Mouse (Mus musculus): ENCODE data around the gene Echs1.
A peak's percentile ranks its signal among the peaks of the same experiment; 100 is the strongest.

The Echs1 gene

DNA sequence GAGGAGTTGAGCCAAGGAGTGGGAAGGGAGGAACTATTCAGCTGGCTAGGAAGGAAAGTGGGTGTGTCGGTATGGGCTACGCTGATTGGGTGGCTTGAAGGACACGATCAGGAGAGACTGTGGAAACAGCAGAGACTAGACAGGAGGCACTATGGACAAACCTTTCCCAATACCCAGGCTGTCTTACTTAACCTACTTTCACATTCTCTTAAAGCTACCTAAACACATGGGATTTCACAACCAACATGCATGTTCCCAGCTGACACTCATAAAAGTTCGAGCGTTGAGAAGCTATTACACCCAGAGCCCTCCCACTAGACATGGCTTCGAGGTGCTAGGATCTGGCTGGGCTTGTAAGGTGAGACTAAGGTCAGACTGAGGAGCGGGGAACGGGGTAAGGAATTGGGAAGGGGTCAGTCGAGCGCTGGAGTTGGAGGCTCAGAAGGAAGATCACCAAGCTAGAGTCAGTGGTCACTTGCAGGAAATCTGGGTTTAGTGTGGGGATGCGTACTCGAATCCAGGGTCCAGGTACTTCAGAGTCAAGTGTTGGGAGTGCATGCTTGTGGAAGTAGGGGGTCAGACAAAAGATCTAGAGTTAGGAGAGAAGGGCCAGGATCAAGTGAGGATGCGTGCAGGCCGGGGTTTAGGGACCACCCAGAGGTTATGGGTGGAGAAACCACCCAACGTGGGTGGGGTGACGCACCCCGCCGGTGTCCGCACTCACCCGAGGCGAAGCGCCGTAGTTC, 520 bp downstream of the Echs1 start, which contains the start of gene Paox:
Gene Paox (plus strand): TSS at position 217 of the 746 bp plus-strand sequence.
- peak; percentile 2 for DNase-seq (ENCODE audit: low spot score)

GRCm38 (mm10) chr7:140111943-140112342, 4.3 kb downstream of the Echs1 start:
- DNase-seq (ENCODE audit: low spot score): no peak

GRCm38 (mm10) chr7:140104009-140104408, 12.3 kb downstream of the Echs1 start:
- DNase-seq (ENCODE audit: low spot score): no peak

- DNase-seq (ENCODE audit: low spot score): peak; percentile 50
These were observed 14.0 kb downstream of the Echs1 start, which contains the start of gene Fuom for GRCm38 (mm10) chr7:140101993-140102860. Gene Fuom (minus strand): TSS chr7:140102441.

DNA sequence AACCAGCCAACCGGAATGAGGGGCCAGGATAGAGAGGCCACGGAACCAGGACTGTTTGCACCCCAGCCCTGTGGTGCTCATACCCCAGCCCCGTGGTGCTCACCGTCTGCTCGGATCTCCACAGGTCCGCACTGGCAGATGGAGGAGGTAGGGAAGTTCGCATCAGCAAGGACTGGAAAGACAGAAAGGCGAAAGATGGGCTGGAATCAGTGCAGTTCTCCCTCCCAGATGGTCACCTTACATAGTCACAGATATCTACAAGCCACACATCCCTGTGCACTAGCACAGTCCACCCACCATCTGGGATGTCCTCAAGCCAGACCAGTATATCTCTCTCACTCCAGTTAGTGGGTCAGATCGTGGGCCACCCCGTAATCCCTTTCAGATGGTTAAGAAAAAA, 14.8 kb downstream of the Echs1 start:
- DNase-seq (ENCODE audit: low spot score): no peak

GRCm38 (mm10) chr7:140098466-140098865, 17.8 kb downstream of the Echs1 start:
- DNase-seq (ENCODE audit: low spot score): no peak

DNA sequence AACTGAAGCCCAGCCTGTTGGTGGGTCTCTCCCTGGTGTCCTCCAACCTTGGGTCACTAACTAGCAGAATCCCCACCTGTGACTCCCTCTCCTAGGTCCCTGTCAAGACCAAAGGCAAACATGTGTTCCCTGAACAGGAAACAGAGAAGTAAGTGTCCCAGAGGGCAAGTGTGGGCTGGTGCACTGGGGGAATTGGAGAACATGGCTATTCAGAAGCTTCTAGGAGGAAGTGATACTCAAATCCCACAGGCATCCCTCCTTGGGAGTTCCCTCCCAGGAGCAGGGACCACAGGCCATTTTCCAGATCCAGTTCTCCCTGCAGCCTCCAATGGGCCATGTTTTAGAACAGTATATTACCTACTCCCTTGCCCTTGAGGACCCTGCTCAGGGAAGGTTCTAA, 20.2 kb downstream of the Echs1 start:
- DNase-seq (ENCODE audit: low spot score): no peak

GRCm38 (mm10) chr7:140095556-140095955, 20.7 kb downstream of the Echs1 start:
- no peak for DNase-seq (ENCODE audit: low spot score)

GRCm38 (mm10) chr7:140094954-140095353, 21.3 kb downstream of the Echs1 start:
- no peak for DNase-seq (ENCODE audit: low spot score)

DNA sequence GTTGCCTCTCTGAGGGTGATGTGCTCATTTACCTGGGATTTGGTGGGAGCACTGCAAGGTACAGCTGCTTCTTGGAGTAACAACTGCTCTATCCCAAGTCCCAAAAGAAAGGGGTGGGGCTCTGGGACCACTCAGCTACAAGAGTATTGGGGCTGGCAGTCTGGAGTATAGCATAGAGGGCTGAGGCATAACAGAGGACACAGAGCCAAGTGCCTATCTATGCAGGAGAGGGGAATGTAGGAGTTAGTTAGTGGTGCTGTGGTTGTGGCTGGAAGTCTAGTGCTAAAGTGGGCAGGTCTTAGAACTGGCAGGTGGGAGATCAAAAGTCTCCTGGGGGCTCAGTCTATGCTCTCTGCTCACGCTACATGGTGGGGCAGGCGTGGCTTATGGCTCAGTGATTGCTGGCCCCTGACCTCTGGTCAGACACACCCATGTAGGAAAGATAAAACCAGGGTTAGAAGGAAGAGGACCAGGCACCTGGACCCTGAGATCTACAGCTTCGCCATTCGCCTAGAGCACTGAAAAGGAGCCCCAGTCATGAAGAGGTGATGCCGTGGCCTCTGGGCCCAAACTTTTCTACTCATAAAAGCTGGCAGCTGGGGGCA, 23.2 kb downstream of the Echs1 start, which contains the start of gene Prap1:
Gene Prap1 (plus strand): TSS at position 472 of the 605 bp plus-strand sequence.
- DNase-seq (ENCODE audit: low spot score): no peak

- no peak for DNase-seq (ENCODE audit: low spot score)
These were observed 25.7 kb downstream of the Echs1 start for GRCm38 (mm10) chr7:140090601-140091000.

- no peak for DNase-seq (ENCODE audit: low spot score)
These were observed 34.0 kb downstream of the Echs1 start, which contains the start of gene Caly for GRCm38 (mm10) chr7:140082242-140082678. Gene Caly (minus strand): TSS chr7:140082548.

DNA sequence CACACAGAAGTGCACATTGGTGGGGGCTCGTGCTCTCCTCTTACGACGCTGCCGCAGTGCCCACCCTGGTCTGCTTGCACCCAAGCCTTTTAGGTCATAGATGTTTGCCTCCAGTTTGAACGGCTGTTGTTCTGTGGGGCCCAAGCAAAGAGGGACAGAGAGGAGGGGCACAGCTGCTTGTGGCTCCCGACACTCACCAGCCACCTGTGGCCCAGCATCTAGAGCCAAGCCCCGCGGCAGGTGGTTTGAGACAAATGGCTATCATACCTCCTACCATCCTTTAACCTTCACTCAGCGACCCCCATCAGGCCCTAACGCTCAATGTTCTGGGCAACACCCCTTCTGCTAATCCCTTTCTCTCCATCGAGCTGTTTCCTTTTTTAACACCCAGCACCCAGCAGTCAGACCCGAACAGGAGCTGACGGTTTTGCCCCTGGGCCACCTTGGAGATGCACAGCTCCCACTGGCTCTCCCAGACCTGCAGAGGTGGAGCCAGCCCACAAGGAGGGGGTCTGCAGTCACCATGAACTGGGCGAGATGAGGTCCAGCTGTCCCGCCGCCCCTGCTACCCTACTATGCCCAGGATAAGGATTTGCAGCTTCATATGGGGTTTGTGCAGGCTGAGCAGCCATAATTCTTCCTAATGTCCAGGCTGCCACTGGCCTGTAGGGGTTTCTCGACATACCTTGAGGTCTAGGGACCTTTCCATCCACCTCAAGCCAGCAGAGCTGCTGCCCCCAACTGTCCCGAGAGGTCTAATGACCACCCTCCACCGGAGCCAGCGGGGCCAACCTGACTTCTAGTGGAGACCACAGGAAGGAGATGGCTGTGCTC, 34.7 kb downstream of the Echs1 start:
- DNase-seq (ENCODE audit: low spot score): no peak

DNA sequence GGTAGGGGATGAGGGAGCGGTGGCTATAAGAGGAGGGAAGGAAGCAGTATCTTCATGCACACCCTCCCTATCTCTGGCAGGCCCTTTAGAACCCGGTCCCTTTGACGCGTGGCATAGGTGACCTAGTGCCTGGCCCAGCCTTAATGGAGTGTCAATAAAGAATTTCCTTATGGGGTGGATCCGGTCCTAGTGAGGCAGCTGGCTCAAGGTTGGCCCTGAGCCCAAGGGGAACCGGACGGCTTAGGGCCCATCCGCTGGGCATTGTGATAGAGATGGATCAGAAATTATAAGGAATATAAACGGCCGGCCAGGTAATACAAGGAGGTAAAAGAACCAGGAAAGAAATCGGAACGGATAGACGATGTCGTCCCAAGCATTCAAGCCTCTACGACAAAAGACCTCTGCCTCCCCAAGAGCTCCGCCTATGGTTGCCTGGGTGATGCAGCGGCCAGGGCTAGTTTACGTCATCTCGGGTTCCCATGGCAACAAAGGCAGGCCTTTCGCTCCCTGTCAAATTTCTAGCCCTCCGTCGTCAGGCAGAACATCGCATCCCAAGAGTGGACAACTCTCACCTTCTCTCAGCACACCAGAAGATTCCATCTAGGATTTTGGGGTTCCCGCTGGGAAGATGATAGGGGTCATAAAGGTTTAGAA, 35.6 kb downstream of the Echs1 start:
- DNase-seq (ENCODE audit: low spot score): no peak

DNA sequence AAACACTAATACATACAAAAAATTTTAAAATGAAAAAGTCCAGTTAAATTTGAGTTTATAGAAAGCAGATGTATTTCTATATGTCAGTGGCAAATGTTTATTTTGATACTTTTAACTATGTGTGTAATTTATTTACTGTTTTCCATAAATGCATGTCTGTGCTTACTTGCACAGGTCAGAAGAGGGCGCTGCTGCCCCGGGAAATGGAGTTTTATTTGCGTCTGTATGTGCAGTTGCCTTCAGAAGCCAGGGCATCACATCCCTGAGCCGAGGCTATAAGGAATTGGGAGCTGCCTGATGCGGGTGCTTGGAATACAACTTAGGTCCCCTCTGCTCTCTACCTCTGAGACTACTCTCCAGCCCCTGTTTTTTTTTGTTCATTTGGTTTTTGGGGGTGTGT, 37.6 kb downstream of the Echs1 start:
- DNase-seq (ENCODE audit: low spot score): no peak

GRCm38 (mm10) chr7:140077698-140078097, 38.6 kb downstream of the Echs1 start:
- DNase-seq (ENCODE audit: low spot score): no peak

DNA sequence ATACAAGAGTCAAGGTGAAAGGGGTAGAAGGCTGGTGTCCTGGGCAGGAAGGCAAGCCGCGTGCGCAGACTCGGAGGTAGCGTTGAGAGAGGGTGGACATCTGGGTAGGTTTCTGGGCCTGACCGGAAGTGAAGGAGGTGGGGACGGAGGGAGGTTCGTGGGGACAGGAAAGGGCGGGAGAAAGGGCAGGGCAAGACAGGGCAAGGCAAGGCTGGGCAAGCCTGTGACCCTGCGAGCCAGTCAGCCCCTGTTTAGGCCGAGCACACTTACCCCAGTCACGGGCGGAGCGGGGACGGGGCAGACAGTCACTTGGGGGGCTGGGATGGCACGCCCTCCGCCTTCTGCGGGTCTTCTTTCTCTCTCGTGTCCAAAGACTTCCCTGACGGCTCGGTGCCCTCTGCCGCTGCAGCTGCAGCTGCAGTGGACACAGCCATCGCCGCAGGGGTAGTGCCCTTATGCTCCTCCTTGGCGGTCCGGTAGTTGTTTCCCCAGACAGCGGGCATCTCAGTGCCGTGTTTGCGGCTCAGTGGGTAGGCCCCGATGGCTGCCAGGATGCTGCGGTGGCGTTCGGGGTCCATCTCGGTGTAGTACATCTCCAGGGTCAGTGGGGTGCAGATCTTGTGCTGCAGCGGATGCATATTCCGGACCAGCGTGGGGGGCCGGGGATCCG, 46.1 kb downstream of the Echs1 start:
- DNase-seq (ENCODE audit: low spot score): no peak

DNA sequence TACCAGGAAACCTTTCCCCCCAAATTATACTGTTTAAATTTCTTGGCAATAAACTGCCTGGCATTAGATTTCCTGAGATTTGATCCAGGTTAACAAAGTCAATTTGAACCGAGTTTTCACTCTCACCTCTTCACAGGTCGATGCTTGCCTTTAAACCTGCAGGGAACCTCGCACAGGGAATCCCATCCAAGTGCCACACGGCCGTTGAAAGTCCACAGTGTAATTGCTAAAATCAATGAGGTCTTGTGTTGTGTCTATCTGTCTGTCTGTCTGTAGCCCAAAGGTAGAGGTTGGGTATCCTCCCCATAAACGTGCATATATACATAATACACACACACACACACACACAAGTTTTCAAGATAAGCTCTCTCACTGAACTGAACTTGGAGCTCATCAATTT, 48.9 kb downstream of the Echs1 start:
- DNase-seq (ENCODE audit: low spot score): no peak

- DNase-seq (ENCODE audit: low spot score): peak; percentile 25
These were observed 53.2 kb downstream of the Echs1 start for GRCm38 (mm10) chr7:140063092-140063491.

DNA sequence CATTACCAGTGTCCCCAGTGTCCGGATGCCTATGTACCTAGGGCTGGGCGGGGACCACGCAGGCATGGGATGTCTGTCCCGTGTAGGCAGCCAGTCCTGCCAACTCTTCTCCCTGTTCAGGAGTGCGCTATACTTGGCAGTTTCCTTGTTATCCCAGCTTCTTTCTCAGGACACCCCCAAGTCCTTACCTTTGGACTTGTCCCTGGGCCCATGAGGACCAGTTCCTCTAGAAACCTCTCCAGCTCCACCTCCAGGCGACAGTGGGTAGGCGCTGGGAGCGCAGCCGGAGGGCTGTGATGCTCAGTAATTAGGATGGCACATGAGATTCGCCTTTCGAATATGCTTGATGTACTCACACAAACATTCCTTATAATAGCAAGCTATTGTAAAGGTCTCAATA, 54.0 kb downstream of the Echs1 start:
- DNase-seq (ENCODE audit: low spot score): no peak

DNA sequence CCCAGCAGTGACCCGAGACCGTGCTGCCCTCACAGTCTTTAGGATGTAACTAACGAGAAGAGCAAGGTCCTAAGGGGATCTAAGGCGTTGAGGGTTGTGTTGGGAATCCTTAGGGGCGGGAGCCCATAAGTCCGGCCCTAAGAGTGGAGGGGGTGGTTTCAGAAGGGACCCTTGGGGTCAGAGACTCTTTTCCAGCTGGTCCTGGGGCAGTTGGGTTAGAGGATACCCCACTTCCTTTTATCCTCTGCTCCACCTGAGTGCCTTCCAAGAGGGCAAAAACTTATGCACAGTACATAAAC, 54.5 kb downstream of the Echs1 start:
- DNase-seq (ENCODE audit: low spot score): no peak
